Mouse (Mus musculus): Measurements from ENCODE around the gene Gm10778. TPM values are rescaled to one million over a fixed set of nuclear protein-coding genes. Genes with fewer than 3 reads are reported as not detected.

Gene Gm10778
- polyA plus RNA-seq, 1 experiment: 0.40 TPM

DNA sequence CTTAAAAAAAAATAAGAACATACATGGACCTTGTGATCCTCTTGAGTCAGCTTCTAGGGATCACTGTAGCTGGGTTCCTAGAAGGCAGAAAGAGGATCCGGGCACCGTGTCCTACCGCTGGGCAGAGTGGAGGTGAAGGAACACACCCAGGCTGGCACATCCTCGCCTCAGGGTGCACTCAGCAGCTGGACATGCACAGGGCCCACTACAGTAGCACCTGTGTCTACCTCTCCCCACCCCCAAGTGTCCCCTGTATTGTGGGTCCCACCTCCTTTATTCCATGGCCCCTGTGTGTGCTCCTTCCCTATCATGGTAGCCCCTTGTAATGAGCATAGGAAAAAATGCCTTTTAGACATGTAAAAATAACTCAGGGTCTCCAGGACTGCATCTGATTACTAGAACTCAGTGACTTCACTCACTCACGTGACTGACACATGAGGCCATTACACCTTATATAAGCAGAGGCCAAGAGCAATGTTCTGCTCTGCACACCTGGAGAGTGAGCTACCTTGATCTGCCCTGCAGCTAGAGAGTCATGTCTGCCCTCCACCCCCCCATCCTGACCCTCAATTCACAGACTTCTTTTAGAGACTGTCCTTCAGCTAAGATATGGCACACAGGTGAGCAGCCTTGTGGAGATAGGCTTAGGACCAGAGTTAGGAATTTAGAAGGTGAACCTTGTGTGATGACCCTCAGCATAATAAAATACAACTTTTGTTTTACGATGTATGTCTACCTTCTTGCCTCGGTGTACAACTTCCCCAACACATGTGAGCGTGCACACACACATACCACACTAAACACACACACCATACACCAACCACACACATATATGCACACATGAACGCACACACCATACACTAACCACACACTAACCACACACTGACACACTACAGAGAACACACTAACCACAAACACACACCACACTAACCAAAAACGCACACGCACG lies 44.6 kb upstream of the Gm10778 start:
- no peak for DNase-seq (ENCODE audit: low read depth in 1 of 2, low spot score in 2 of 2)
- no peaks in the 10 kb centered on the region for H3K36me3 ChIP-seq (ENCODE audit: control insufficient read depth, insufficient read depth, low read length)
- H3K4me3 ChIP-seq (ENCODE audit: extremely low read depth, insufficient read depth, insufficient read length): no peak overlapping the region; the same call in 1 of the 2 replicates
- H3K27me3 ChIP-seq (ENCODE audit: control insufficient read depth, insufficient read depth, low read length): no peaks in the 10 kb centered on the region
- H3K27ac ChIP-seq (ENCODE audit: insufficient read depth, low read length): peak overlapping the region; percentile 4; the same call in 1 of the 2 replicates
- peaks cover 20% of the 10 kb centered on the region for H3K4me1 ChIP-seq (ENCODE audit: control insufficient read depth, insufficient read depth, insufficient read length)
- 42% methylated on average over 12 of the region's 12 CpGs for WGBS
- no peak for TF ChIP-seq CTCF (IDR thresholded peaks at IDR 0.05; ENCODE audit: extremely low read depth, insufficient read depth, insufficient read length, insufficient replicate concordance)
- no peak for TF ChIP-seq POLR2A (IDR thresholded peaks at IDR 0.05; ENCODE audit: low read depth, low read length)

DNA sequence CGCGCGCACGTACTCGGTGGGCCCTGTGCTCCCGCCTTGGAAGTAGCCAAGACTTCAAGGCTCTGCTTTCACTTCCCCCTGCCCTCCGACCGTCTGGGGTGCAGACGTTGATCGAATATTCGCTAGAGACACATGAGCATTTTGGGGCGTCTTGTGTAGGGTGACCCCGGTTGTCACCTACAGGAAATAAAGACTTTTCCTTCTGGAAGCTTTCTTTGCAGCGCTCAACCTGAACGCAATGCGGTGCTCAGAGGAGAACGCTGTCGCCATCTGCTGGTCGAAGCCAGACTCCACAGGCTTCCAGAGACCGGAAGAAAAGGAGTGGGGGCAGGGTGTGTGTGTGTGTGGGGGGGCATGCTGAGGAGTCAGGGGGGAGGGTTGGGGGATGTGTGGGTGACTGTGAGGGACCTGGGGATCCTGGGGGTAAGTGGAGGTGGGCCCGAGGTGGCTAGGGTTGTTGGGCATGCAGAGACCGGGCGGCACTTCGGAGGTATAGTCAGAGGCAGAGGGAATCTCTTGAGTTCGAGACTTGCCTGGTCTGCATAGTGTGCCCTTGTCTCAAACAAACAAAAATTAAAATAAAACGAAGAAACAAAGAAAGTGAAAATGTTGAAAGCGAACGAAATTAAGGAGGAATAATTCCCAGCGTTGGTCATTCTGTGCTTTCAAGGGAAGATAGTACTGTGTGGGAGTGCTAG lies 43.7 kb upstream of the Gm10778 start:
- peak; percentile 92 for TF ChIP-seq CTCF (IDR thresholded peaks at IDR 0.05; ENCODE audit: extremely low read depth, insufficient read depth, insufficient read length, insufficient replicate concordance)
- TF ChIP-seq POLR2A (IDR thresholded peaks at IDR 0.05; ENCODE audit: low read depth, low read length): no peak
- 3% methylated on average over 29 of the region's 29 CpGs for WGBS
- Histone ChIP-seq H3K27ac (ENCODE audit: insufficient read depth, low read length) (peak overlapping the region; percentile 76), H3K36me3 (ENCODE audit: control insufficient read depth, insufficient read depth, low read length) (no peaks in the 10 kb centered on the region), H3K27me3 (ENCODE audit: control insufficient read depth, insufficient read depth, low read length) (no peaks in the 10 kb centered on the region), H3K4me3 (ENCODE audit: extremely low read depth, insufficient read depth, insufficient read length) (peak overlapping the region; percentile 53; the same call in 1 of the 2 replicates), H3K4me1 (ENCODE audit: control insufficient read depth, insufficient read depth, insufficient read length) (peaks cover 20% of the 10 kb centered on the region)
- DNase-seq (ENCODE audit: low read depth in 1 of 2, low spot score in 2 of 2): peak; percentile 73 to 74

- no peak for TF ChIP-seq CTCF (IDR thresholded peaks at IDR 0.05; ENCODE audit: extremely low read depth, insufficient read depth, insufficient read length, insufficient replicate concordance)
- TF ChIP-seq POLR2A (IDR thresholded peaks at IDR 0.05; ENCODE audit: low read depth, low read length): no peak
- Histone ChIP-seq H3K27ac (ENCODE audit: insufficient read depth, low read length) (peak overlapping the region; percentile 76), H3K4me1 (ENCODE audit: control insufficient read depth, insufficient read depth, insufficient read length) (peaks cover 19% of the 10 kb centered on the region), H3K27me3 (ENCODE audit: control insufficient read depth, insufficient read depth, low read length) (no peaks in the 10 kb centered on the region), H3K36me3 (ENCODE audit: control insufficient read depth, insufficient read depth, low read length) (no peaks in the 10 kb centered on the region), H3K4me3 (ENCODE audit: extremely low read depth, insufficient read depth, insufficient read length) (peak overlapping the region; percentile 53)
- WGBS: 3% methylated on average over 14 of the region's 14 CpGs
- no peak for DNase-seq (ENCODE audit: low read depth in 1 of 2, low spot score in 2 of 2)
Observed at GRCm38 (mm10) chr10:81605666-81605973, 43.2 kb upstream of the Gm10778 start.

DNA sequence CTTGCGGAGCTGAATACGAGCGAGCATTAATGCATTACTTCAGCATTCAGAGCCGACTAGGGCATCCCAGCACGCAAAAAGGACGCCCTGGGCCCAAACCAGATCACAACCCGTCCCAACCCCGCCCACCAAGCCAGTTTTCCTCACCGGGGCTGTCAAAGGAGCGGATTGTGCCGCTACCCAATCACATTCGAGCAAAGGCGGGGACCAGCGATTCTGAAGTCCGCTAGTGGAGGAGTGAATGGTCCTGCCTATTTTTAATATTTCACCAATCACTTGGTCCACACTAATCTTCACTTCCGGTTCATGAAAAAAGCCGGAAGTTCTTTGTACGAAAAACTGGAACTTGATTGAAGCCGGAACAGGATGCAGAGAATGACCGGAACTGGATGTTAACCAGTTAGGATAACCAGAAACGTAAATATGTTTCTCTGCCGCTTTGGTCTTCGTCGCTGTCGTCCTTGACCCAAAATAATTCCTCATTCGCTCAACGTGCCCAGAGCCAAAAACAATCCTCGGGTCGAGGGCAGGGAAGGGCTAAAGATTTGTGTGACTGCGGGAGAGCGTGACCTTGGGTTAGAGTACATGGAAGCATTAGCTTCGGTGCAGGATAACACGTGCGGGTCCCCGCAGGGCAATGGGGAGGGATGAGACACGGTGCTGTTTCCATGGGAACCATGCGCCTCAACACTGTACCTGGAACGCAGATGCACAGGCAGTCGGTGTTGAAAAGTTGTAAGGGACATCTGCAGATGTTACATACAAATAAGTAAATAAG lies 42.7 kb upstream of the Gm10778 start, which contains the start of gene BC025920:
Gene BC025920, plus strand, starts transcription at position 297 of the 778 bp plus-strand sequence.
- 2% methylated on average over 39 of the region's 39 CpGs for WGBS
- Histone ChIP-seq H3K27me3 (ENCODE audit: control insufficient read depth, insufficient read depth, low read length) (no peaks in the 10 kb centered on the region), H3K4me1 (ENCODE audit: control insufficient read depth, insufficient read depth, insufficient read length) (peaks cover 16% of the 10 kb centered on the region), H3K36me3 (ENCODE audit: control insufficient read depth, insufficient read depth, low read length) (no peaks in the 10 kb centered on the region), H3K4me3 (ENCODE audit: extremely low read depth, insufficient read depth, insufficient read length) (peak within 1 kb of the TSS; percentile 68), H3K27ac (ENCODE audit: insufficient read depth, low read length) (peak within 1 kb of the TSS; percentile 76)
- TF ChIP-seq POLR2A (IDR thresholded peaks at IDR 0.05; ENCODE audit: low read depth, low read length) (peak; percentile 41), CTCF (IDR thresholded peaks at IDR 0.05; ENCODE audit: extremely low read depth, insufficient read depth, insufficient read length, insufficient replicate concordance) (no peak)
- peak; percentile 90 to 92 for DNase-seq (ENCODE audit: low read depth in 1 of 2, low spot score in 2 of 2)

GRCm38 (mm10) chr10:81608308-81608707 lies 40.6 kb upstream of the Gm10778 start:
- no peak overlapping the region for H3K27ac ChIP-seq (ENCODE audit: insufficient read depth, low read length)
- H3K36me3 ChIP-seq (ENCODE audit: control insufficient read depth, insufficient read depth, low read length): no peaks in the 10 kb centered on the region
- 94% methylated on average over 1 of the region's 1 CpGs for WGBS
- TF ChIP-seq CTCF (IDR thresholded peaks at IDR 0.05; ENCODE audit: extremely low read depth, insufficient read depth, insufficient read length, insufficient replicate concordance) (no peak), POLR2A (IDR thresholded peaks at IDR 0.05; ENCODE audit: low read depth, low read length) (no peak)
- H3K4me3 ChIP-seq (ENCODE audit: extremely low read depth, insufficient read depth, insufficient read length): no peak overlapping the region
- H3K4me1 ChIP-seq (ENCODE audit: control insufficient read depth, insufficient read depth, insufficient read length): peaks cover 6% of the 10 kb centered on the region; the same call in 1 of the 2 replicates
- no peaks in the 10 kb centered on the region for H3K27me3 ChIP-seq (ENCODE audit: control insufficient read depth, insufficient read depth, low read length)
- no peak for DNase-seq (ENCODE audit: low read depth in 1 of 2, low spot score in 2 of 2)

GRCm38 (mm10) chr10:81612779-81613178 lies 36.1 kb upstream of the Gm10778 start:
- H3K4me1 ChIP-seq (ENCODE audit: control insufficient read depth, insufficient read depth, insufficient read length): no peaks in the 10 kb centered on the region
- no peaks in the 10 kb centered on the region for H3K36me3 ChIP-seq (ENCODE audit: control insufficient read depth, insufficient read depth, low read length)
- H3K27ac ChIP-seq (ENCODE audit: insufficient read depth, low read length): no peak overlapping the region
- H3K27me3 ChIP-seq (ENCODE audit: control insufficient read depth, insufficient read depth, low read length): no peaks in the 10 kb centered on the region
- no peak overlapping the region for H3K4me3 ChIP-seq (ENCODE audit: extremely low read depth, insufficient read depth, insufficient read length)
- TF ChIP-seq CTCF (IDR thresholded peaks at IDR 0.05; ENCODE audit: extremely low read depth, insufficient read depth, insufficient read length, insufficient replicate concordance): no peak
- no peak for TF ChIP-seq POLR2A (IDR thresholded peaks at IDR 0.05; ENCODE audit: low read depth, low read length)
- 75% methylated on average over 3 of the region's 3 CpGs for WGBS
- no peak for DNase-seq (ENCODE audit: low read depth in 1 of 2, low spot score in 2 of 2)
